Mouse (Mus musculus): Measurements from ENCODE around the gene Ugt1a5.
"Not testable (repeated sequence)": the region's sequence is repeated elsewhere in the genome, so short reads cannot be mapped to it uniquely, and the experiment has no call there.

Ugt1a5 gene

GRCm38 (mm10) chr1:88199996-88200395 is 34.2 kb downstream of the Ugt1a5 start:
- no peak for DNase-seq

DNA sequence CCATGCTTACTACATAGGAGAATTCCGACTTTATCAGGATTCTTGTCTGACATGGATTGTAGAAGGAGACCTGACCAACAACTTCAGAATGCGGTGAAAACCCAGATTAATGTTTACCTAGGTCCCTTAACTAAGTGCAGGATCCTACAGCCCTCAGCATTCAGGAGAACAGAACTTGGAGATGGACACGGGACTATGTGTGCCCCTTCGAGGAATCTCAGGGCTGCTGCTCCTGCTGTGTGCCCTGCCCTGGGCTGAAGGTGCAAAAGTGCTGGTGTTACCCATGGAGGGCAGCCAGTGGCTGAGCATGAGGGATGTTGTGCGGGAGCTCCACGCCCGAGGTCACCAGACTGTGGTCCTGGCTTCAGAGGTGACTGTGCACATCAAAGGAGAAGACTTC is 34.6 kb downstream of the Ugt1a5 start, which contains the start of gene Ugt1a2:
Ugt1a2 (plus strand) TSS at position 146 of the 400 bp plus-strand sequence.
- no peak for DNase-seq

GRCm38 (mm10) chr1:88205294-88205922 is 39.6 kb downstream of the Ugt1a5 start, which contains the start of gene Dnajb3:
Gene Dnajb3 (minus strand): TSS chr1:88205782.
- peak; percentile 90 for DNase-seq

DNA sequence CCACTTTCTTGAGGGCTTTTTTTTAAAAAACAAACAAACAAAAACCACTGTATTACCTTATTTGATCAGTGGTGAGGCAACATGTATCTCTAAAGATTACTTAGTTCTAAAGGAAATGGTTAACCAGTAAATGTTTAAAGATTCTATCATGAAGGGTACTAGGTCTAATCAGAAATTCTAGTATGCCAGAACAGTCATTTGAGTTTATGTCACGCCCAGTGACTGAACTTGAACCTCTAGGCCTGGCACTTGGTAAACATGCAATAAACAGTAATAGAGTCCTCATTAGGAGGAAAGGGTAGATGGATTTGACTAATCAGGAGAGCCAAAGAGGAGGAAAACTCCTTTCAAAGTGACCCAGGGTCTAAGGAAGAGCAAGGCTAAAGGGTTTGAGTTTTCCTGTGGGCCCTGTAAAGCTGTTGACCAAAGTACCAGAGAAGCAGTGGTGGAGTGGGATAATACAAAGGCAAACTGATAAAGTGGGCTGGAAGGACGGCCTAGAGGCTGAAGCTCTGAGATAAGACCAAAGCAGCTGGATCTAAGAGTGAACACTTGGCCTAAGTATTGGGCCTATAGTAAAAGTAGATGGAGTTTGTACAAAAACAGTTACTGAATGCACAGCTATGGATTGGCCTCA is 41.1 kb downstream of the Ugt1a5 start:
- DNase-seq = no peak

DNA sequence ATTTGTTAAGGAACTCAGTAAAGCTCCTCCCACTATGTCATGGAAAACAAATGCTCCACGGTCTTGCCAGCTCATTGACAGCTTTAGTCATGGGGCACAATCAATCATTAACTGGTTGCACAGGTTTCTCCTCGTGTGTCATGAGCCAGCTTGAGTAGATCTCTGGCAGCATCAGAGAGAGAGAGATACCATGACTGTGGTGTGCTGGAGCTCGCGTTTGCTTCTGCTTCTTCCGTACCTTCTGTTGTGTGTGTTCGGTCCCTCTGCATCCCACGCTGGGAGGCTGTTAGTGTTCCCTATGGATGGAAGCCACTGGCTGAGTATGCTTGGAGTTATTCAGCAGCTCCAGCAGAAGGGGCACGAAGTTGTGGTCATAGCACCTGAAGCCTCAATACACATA is 46.0 kb downstream of the Ugt1a5 start, which contains the start of gene Ugt1a1:
Ugt1a1 (plus strand) TSS at position 148 of the 400 bp plus-strand sequence.
- DNase-seq = no peak

GRCm38 (mm10) chr1:88212341-88213045 is 46.7 kb downstream of the Ugt1a5 start:
- no peak for DNase-seq

DNA sequence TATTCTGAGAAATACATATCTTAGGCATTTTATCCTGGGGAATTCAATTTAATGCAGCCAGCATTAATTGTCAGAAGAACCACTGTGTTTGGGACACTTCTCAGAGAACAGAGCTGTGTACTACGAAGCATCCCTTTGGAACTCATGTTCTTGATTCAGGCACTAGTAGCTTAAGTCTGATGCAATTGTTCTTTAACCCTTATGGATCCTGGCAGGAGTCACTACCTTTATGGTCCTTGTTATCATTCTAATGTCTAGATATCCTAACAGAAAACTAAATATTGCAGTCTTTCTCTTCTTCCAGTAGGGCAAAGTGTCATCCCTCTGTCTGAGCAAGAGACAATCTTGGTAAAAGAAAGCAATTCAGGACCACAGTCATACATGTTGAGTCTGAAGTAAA is 47.2 kb downstream of the Ugt1a5 start:
- no peak for DNase-seq

DNA sequence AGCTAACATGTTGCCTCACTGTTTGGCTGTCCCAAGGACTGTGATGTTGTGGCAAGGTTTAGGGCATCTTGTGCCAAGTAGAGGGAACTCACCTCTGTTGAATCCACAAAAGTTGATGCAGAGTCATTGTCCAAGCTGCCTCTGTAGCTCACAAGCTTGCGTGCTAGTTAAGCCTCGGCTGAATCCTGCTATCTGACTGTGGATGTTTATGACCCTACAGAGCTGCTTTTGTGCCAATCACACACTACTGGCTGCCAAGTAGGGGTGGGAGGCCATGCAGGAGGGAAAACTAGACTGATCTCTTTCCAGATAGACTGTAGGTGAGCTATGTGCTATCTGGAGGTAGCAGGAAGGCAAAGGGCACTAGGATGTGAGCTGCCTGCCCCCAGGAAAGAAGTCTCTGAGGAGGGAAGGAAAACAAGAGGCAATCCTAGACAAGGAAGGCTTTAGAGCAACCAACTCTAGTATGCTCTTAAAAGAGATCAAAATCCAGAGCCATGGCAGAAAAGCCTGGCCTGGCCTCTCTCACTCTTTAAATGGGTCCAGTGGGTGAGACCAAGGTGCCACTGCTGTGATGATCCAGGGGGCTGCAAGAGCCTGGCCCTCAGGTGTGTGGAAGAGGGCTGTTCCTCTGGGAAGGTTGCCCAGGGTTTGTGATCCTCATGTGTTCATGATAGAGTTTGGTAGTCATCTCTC is 48.1 kb downstream of the Ugt1a5 start:
- DNase-seq = no peak

GRCm38 (mm10) chr1:88214462-88214952 is 48.7 kb downstream of the Ugt1a5 start:
- no peak for DNase-seq

GRCm38 (mm10) chr1:88215466-88216380 is 49.9 kb downstream of the Ugt1a5 start:
- DNase-seq = no peak

DNA sequence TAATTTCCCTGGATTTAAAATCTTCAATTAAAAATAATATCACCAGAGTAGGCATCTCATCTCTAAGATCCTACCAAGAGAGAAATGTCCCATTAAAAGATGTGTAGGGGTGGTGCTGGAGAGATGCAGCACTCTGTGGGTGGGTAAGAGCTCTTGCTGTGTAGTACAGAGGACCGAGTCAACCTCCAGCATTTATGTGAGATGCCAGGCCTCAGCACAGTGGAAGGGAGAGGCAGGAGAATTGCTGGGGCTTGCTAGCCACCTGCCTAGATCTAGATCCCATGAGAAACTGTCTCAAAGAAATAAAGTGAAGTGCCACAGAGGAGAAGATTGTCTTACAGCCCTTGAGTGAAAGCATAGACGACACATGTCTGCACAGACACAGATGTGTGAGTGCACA is 50.7 kb downstream of the Ugt1a5 start:
- no peak for DNase-seq

DNA sequence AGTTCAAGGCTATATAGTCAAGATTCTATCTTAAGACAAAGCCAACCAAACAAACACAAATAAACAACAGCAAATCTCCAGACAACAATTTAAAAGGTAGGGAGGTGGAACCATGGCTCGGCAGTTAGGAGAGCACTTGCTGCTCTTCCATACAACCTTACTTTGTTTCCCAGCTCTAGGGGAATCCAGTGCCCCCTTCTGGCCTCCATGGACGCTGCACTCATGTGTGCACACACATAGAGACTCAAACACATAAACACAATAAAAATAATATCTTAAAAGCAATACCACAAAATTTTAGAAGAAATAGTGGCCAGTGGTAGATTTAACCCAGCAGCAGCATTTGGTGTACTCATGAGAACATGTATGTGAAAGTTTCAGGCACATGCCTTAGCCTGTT is 51.3 kb downstream of the Ugt1a5 start:
- no peak for DNase-seq

DNA sequence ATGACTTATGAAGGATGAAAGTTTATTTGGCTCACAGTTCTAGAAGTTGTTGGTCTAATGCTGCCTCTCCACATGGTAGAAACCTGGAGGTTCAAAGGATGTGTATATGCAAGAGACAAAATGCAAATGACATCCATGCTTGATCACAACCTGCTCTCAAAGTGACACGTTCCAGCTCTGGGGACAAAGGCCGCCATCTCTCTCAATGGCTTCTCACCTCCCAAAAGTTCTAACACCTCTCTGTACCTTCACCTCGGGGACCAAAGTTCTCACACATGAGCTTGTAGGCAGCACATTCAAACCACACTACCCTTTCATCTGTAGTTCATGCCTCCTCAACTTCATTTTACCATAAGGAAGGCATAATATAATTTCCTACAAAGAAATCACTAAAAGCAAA is 51.8 kb downstream of the Ugt1a5 start:
- no peak for DNase-seq

DNA sequence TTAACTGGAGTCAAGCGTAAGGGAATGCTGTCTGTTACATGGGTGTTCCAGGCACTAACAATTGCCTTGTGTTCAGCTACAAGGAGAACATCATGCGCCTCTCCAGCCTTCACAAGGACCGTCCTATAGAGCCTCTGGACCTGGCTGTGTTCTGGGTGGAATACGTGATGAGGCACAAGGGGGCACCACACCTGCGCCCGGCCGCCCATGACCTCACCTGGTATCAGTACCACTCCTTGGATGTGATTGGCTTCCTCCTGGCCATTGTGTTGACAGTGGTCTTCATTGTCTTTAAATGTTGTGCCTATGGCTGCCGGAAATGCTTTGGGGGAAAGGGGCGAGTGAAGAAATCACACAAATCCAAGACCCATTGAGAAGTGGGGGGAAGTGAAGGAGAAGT is 52.2 kb downstream of the Ugt1a5 start:
- DNase-seq = no peak

- no peak for DNase-seq
These were observed 52.8 kb downstream of the Ugt1a5 start for GRCm38 (mm10) chr1:88218591-88218990.

- no peak for DNase-seq
These were observed 53.2 kb downstream of the Ugt1a5 start for GRCm38 (mm10) chr1:88219054-88219453.

DNA sequence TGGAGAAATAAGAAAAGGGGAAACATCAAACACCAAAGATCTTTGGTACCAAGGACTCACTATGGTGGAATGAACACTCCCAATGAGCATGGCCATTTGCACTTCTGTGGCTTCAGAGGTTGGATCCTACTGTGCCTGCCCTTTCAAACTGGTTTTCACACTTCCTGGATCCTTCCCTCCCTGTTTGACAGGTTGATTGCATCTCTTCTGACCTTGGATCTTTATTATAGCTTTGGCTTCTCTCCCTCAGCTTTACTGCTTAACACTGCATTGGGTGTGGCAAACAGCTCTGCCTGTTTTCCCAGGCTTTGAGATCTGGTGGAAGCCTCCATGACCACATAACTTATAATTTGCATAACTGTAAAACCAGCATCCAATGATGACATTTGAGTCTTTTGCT is 54.5 kb downstream of the Ugt1a5 start:
- DNase-seq = no peak

- no peak for DNase-seq
These were observed 56.4 kb downstream of the Ugt1a5 start for GRCm38 (mm10) chr1:88222216-88222615.

DNA sequence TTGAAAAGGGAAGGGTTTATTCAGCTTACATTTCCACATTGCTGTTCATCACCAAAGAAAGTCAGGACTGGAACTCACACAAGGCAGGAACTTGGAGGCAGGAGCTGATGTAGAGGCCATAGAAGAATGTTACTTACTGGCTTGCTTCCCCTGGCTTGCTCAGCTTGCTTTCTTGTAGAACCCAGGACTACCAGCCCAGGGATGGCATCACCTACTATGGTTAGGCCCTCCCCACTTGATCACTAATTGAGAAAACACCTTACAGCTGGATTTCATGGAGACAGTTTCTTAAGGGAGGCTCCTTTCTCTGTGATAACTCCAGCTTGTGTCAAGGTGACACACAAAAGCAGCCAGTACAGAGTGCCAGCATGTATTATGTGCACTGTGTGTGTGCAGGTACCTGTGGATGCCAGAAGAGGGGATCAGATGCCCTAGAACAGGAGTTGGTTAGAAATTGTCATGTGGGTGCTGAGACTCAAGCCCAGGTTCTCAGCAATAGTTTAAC is 57.3 kb downstream of the Ugt1a5 start:
- DNase-seq = not testable (repeated sequence)

DNA sequence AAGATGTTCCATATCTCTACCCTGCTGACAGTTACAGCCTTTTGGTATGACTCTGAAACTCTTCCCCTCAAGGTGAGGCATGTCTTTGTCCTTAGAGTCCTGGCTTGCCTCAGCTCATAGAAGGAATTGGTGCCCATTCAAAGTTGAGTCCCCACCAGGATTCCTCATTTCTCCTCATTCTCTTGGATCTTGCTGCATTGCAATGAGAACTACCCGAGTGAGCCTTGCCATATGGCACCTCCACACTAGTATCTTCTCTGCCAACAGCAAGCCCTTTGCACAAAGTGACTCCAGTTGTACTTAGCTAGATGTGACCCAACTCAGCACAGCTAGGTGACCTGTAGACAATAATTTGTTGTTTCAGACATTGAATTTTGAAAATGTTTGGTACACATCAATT is 57.8 kb downstream of the Ugt1a5 start:
- DNase-seq = no peak

DNA sequence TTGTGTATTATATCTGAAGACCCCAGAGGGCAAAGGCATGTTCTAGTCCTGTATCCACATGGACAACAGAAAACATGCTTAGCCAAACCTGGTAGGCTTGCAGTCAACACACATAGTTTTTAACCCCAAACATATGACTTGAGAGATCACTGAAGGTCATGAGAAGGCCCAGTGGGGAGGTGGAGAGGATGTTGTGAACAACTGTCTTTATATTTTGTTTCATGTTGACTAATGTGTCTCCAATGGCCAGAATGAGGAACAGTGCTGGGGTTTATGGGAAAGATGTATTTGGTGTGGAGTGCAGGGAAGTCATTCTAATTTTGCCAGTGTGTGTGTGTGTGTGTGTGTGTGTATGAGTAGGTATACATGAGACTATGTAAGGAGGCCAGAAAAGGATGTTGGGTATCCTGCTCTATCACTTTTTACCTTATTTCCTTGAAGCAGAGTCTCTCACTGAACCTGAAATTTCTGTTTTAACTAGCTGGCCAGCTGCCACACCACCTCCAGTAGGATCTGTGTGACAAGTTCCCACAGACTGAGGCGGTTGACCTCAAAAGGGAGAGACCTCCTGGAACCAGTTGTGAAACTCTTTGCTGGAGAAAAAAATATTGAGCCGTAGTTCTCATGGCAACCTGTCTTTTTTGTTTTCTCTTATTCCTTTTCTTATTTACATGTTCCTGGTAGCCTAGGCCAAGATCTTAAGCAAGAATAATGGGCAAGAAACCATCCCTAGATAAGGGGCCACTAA is 58.4 kb downstream of the Ugt1a5 start:
- no peak for DNase-seq
